Mouse (Mus musculus): ENCODE measurements at regions not wholly inside any gene's neighbourhood (a gene's known extent, or its start where the extent isn't known, plus 50 kb on each side); places are given as distances from the start of the nearest gene placed in this dataset.

GRCm38 (mm10) chr12:71370091-71370490 lies 60.4 kb downstream of the Dact1 start:
- DNase-seq (ENCODE audit: low spot score in 2 of 2) = no peak

DNA sequence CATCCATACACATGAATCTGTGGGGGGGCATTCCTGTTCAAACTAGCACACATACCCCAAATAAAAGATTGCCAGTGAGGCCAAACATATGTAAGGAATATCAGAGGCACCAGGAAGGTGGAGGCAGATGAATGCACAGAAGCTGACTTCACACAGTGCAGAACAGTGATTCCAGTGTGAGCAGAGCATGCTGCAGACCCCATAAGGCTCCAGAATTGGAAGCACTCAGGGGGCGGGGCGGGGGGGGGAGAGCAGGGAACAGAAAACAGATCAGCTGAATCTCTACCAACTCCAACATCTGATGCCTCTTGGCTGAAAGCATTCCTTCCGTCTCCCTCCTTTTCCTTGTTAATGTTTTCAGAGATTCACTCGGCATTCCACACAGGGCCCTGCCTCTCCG lies 62.3 kb downstream of the Dact1 start:
- no peak for DNase-seq (ENCODE audit: low spot score in 2 of 2)

DNA sequence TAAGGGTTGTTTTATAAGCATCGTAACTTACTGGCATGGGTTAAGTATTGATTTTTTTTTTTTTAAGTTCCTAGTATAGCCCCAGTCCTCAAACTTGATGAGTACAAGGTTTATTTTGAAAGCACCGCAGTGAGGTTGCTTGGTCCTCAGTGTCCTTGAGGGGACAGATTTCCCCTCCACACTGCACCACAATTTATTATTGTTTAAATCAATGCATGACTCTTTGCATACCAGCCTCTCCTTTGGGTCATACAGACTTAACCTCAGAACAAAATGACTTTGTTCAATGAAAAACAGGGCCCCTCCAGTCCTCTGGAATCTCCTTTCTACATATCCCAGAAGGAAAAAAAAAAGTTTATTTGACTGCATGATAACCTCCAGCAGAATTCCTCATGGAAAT lies 63.9 kb downstream of the Dact1 start:
- DNase-seq (ENCODE audit: low spot score in 2 of 2) = no peak

DNA sequence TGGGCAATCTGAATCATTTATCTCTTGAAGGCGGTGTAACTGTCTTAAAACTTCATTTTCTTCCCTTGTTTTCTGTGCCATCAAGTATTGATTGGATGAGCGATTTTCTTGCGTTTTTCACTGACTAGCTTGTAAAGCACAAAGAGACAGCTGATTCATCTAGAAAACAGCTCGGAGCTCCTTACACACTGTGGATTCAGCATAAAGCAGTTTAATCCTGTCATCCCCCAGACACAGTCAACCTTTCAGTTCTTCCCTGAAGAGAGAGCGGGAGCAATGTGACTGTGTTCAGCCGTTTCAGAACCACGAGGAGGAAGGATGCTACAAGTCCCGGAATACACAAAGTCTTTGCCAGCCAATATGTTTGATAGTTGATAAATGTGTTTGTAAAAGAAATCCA lies 66.8 kb downstream of the Dact1 start:
- no peak for DNase-seq (ENCODE audit: low spot score in 2 of 2)

- DNase-seq (ENCODE audit: low spot score in 2 of 2) = no peak
Observed at GRCm38 (mm10) chr12:71376966-71377365, 67.3 kb downstream of the Dact1 start.

- DNase-seq (ENCODE audit: low spot score in 2 of 2) = no peak
Observed at GRCm38 (mm10) chr12:71379626-71380423, 70.1 kb downstream of the Dact1 start.

DNA sequence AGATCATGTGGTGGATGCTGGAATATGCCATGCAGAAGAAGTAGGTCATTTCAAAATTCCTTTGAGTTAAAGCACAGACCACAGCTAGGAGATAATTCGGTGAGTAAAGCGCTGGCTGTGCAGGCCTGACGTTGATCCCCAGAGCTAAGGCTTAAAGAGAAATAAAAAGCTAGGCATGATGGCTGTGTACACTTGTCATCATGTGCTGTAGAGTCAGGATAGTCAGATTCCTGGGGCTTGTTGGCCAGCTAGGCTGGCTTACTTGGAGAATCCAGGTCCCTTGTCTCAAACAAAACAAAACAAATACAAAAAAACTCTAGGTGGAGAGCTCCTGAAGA lies 70.7 kb downstream of the Dact1 start:
- DNase-seq (ENCODE audit: low spot score in 2 of 2) = no peak

DNA sequence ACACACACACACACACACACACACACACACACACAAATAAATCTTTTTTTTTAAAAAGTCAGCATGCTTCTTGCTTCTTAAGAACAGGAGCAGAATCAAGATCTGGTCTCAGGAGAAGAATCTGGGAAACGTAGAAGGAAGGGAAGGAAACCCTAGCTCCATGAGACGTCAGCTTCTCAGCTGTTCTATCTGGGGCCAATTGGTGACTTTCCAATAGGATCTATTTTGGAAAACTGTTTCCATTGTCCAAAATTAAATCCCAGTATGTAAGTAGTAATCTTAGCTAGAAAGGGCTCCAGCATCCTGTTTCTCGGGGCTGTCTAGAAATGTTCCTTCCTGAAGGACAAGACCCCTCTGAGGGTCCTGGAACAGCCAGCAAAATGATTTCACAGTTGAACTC lies 76.6 kb downstream of the Dact1 start:
- no peak for DNase-seq (ENCODE audit: low spot score in 2 of 2)

DNA sequence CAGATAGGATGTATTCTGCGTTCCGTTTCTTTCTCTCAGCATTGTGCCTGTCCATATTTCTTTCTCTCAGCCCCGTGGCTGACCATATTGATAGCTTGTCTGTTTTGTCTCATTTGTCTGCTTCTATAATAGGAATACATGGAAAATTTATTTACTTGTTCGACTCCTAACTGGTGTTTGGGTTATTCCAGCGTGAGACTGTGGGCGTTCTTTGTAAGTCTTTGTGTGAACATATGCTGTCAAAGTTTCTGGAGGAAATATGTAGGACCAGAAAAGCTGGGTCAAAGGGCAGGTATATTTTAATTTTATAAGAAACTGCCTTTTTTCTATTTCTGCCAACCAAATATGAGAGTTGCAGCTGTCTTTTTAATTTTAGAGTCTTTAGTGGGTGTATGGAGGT lies 81.8 kb downstream of the Dact1 start:
- no peak for DNase-seq (ENCODE audit: low spot score in 2 of 2)

- no peak for DNase-seq (ENCODE audit: low spot score in 2 of 2)
Observed at GRCm38 (mm10) chr12:71393752-71394151, 84.1 kb downstream of the Dact1 start.

GRCm38 (mm10) chr12:71397456-71397855 lies 87.8 kb downstream of the Dact1 start:
- DNase-seq (ENCODE audit: low spot score in 2 of 2) = no peak

DNA sequence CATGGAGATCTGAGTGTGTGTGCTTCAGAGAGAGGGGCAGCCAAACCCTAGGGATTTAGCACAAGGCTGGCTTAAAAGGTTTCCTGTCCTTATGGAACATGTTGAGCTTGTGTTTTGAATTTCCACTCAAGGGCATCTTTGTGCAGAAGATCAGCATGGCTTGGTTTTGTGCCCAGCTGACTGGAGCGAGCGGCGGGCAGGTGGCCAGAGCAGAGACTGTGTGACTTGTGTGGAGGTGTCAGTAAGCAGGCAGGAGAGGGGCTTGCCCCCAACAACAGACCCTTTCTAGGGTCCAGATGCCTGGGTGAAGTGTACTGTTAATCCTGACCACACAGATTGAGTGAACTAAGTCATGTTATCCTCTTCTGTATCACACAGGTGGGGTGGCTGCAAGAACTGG lies 89.0 kb downstream of the Dact1 start:
- DNase-seq (ENCODE audit: low spot score in 2 of 2) = no peak

GRCm38 (mm10) chr12:71400201-71400600 lies 90.5 kb downstream of the Dact1 start:
- no peak for DNase-seq (ENCODE audit: low spot score in 2 of 2)

DNA sequence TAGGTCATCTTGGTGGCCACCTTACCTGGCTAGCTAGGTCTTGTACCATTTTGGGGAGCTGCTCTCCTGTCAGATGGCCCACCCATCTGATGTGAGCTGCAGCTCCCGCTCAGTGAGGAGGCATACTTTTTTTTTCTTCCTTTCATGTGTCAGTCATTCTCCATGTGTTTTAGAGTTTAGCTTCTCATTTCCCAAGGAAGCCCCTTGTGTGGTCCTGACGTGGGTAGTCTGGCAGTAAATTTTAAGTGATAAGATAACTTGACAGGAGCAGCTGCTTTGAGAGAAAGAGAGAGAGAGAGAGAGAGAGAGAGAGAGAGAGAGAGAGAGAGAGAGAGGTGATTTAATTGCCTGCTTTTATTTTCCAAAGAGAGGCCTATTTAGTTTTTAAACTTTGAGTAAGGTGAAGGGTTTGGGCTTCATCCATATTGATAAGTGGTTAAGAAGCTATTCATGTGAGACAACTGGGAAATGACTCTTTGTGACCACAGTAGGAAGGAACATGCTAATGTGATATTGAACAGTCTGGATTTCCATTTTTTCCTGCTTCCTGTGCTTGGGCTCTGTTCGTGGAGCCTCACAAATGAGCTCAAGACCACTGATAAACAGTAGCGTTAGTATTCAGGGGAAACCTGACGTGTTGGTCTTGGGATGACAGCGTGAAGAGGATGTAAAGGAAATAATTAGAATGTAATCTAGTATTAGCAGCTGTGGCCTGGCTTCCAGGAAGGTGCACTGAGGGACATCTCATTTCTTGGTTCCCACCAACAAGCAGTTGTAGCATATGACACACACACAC lies 92.1 kb downstream of the Dact1 start:
- DNase-seq (ENCODE audit: low spot score in 2 of 2) = no peak

DNA sequence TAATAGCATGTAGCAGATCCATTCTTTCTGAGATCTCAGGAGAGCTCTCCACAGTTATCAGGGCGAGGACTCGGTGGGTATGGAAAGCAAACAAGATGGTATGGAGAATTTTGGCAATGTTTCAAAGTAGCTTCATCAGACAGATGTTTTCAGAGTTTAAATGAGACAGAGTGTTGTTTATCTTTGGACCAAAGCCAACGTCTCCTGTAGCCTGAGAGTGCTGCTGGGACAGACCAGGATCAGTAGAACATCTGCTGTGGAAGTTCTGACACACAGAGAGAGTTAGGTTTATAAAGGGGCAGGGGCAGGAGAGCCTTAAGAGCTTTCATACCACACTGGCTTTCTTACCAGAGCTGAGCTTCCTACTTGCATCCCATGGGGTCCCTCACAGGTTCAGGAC lies 97.6 kb downstream of the Dact1 start:
- DNase-seq (ENCODE audit: low spot score in 2 of 2) = no peak

GRCm38 (mm10) chr12:71408396-71409050 lies 98.8 kb downstream of the Dact1 start:
- no peak for DNase-seq (ENCODE audit: low spot score in 2 of 2)

GRCm38 (mm10) chr12:71412331-71412730 lies 102.6 kb downstream of the Dact1 start:
- DNase-seq (ENCODE audit: low spot score in 2 of 2) = no peak

GRCm38 (mm10) chr12:71416968-71417367 lies 107.3 kb downstream of the Dact1 start:
- no peak for DNase-seq (ENCODE audit: low spot score in 2 of 2)

DNA sequence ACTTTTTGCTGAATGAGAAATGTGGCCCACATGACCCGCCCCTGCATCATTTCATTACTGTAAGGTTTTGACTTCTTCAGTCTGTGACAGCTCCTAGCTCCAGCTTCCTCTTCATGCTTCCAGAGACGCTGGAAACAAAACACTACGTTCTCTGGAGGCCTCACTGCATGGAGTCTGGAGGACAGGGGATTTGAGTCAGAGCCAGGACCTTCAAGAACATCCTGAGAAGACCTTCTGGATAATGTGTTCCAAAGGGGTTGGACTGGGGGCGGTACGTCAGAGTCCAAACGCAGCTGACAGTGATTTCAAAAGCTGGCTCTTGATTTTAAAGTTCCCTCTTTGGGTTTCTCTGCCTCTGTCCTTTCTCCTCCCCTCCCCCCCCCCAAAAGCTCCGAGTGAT lies 108.5 kb downstream of the Dact1 start:
- no peak for DNase-seq (ENCODE audit: low spot score in 2 of 2)

- no peak for DNase-seq (ENCODE audit: low spot score in 2 of 2)
Observed at GRCm38 (mm10) chr12:71419161-71419560, 109.5 kb downstream of the Dact1 start.

- DNase-seq (ENCODE audit: low spot score in 2 of 2) = no peak
Observed at GRCm38 (mm10) chr12:71426023-71426719, 116.5 kb downstream of the Dact1 start.

DNA sequence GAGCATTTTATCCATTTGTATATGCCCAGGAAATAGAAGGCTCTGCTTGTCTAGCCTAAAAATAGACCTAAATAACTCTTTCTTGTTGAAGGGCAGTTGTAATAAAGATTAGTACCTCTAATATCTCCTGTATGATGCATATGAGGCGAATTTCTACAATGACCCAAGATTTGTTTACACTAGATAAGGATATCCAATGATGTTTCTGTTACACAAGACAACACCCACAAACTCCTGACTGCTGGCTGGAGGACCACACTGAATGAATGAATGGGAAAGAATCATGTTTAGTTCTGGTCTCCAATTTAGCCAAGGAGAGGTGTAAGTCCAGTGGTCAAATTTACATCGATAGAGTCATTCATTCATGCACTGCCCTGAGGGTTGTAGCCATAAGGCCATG lies 118.3 kb downstream of the Dact1 start:
- no peak for DNase-seq (ENCODE audit: low spot score in 2 of 2)
